Mouse (Mus musculus) spleen, adult 18-20 months (tissue): Measurements from ENCODE around the gene AC124502.3.
"Not testable (repeated sequence)": the region's sequence is repeated elsewhere in the genome, so short reads cannot be mapped to it uniquely, and the experiment has no call there.

Experiments used
- DNase-seq, 2 experiments: peaks; one replicate each; pipeline ENCODE4 v3.0.0; 2022; ENCODE audit warnings: mixed read lengths in 2 of 2

Gene AC124502.3

DNA sequence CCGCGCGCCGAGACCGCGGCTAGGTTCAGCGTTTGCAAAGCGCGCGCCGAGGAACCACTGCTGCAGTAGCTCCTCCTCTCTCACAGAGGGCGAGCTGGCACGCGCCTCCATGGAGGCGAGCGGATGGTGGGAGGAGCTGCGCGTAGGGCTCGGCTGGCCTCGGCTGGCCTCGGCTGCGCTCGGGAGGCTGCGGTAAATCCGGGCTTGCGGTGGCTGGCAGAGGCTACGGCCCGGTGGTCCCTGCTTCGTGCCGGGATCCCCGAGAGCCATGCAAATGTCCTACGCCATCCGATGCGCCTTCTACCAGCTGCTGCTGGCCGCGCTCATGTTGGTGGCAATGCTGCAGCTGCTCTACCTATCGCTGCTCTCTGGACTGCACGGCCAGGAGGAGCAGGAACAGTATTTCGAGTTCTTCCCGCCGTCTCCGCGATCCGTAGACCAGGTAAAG, at the start of gene AC124502.3, which contains the start of gene B4gat1:
Gene AC124502.3 (plus strand): TSS at position 183 of the 448 bp plus-strand sequence.
Gene B4gat1 (plus strand): TSS at position 118 of the 448 bp plus-strand sequence.
- DNase-seq: peak; percentile 78 to 82

DNA sequence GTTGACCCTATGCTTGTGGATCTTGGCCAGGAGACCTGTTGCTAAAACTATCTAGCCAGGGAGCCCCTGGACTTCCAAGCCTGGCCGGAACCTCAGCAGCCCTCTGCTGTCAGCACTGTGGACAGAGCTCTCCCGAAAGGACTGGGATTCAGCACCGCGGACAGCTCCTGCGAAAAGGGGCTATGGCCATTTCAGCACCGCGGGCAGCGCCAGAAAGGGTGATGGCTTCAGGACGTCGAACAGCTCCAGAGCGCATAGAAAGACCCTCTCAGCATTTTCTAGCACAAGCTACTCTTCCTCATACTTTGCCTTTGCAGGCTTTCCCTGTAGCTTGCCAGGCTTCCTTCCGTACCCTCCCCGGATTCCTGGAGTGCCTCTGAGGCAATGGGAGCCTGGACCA, 49.7 kb upstream of the AC124502.3 start:
- peak; percentile 39 to 71 for DNase-seq

DNA sequence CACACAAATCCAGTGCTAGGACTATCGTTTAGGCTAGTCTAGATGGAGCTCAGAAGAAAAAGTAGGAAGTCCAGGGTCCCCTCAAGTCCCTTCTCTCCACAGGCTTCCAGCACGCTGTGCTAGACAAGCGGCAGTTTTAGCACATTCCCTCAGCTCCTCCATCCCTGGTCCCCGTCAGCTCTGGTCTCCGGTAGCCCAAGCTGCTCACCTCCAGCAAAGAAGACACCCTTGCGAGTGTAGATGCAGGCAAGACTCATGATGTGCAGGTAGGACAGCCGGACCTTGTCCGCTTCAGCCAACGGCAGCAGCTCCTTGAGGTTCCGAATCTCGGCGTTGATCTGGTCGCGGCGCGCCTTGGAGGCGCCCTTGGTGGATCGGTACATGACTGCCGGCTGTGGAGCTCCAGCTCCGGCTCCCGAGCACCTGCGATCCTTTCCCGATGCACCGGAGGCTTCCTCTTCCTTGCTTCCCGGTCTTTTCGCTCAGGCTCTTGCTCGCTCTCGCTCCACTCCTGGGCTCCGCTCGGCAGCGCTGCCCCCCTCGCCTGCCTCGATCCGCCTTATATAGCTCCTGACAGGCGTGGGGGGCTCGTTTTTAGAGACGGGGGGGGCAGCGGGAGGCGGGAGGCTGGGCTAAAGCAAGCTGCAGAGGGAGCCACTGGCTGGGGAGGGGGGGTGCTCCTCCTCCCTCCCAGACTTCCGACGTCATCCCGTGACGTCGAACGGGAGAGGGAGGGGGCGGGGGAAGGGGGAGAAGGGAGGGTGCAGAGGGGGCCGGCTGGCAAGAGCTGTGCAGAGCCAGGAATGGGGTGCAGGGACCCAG, 49.0 kb upstream of the AC124502.3 start:
- DNase-seq: no peak

DNA sequence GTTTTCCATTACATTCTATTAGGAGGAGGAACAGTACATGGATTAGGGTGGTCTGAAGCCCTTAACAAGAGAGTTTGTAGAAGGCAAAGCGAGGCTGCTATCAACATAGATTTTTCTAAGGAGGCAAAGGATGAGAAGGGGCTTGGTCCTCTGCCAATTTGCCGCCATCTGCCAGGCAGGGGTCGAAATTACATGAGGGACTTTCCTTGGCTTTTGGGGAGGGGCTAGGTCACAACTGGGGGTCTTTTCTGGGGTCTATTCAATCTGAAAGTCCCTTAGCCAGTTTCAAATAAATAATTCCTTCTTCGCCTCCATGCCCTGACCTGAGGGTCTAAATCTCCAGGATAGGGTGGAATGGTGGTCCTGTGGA, 48.5 kb upstream of the AC124502.3 start, which contains the start of gene Npas4:
Gene Npas4 (minus strand): TSS at position 61 of the 370 bp plus-strand sequence.
- no peak for DNase-seq

DNA sequence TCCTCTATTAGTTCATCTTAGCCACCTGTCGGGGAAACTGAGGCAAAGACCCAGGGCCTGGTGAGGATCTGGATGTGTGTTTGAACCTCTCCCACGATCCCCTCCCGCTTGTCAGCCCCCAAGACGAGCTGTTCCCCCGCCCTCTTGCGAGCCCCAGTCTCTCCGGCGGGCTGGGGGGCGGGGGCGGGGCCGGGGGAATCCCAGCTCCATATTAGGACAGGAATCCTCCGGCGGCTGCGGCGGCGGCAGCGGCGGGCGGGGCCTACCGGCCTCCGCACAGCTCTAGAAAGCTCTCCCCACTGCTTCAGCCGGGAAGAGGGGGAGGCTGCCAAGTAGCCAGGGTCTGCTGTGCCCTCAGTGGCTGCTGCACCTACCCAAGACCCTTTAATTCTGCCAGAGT, 48.0 kb upstream of the AC124502.3 start:
- no peak for DNase-seq

DNA sequence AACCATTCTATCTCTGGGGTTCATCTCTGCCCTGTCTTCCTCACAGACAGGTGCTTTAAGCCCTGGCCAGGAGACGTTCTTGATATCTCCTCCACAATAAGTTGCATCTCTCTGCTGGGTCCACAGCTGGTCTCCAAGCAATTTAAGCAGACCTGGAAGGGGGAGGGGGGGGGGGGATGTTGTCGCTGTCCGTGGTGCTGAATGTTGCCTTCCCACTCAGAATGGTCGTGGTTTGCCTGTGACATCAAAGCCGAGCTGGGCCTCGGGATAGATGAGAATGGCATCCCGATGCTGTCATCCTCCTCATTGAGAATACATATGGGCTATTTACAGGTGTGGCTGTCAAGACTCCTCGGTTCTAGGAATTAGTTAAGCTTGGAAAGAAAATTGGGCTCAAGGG, 46.3 kb upstream of the AC124502.3 start:
- no peak for DNase-seq

DNA sequence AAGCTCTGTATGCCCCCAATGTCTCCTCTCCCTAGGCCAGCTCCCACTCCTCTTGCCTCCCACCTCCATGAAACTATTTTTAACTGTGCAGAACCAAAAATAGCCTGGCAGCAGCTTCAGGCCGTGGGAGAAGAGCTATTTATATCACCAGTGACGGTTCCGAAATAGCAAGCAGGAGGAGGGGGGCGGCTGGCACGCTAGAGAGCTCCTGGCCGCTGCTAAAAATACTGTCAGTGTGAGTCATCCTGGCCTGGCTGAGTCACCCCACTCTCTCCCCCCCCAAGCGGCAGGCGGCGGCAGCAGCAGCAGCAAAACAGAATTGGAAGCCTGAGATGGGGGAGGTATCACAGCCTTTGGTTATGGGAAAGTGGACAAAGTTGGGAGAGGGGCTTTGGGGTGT, 45.8 kb upstream of the AC124502.3 start:
- DNase-seq: no peak

DNA sequence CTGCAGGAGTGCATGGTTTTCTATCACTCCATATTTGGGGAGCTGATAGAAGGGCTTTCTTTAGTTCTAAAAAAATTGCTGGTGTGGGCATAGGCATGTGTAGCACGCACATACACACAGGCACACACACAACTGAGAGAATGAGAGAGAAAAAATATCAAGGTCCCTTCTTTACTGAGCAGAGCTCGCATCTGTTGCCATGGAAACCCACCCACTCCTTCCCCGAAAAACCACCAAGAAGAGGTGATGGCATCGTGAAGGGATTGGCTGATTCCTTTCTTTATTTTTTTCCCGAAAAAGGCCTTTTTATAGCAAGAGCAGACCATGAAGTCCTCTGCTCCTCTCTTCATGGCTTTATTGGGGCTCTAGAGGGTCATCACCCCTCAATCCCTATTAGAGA, 44.6 kb upstream of the AC124502.3 start:
- no peak for DNase-seq

DNA sequence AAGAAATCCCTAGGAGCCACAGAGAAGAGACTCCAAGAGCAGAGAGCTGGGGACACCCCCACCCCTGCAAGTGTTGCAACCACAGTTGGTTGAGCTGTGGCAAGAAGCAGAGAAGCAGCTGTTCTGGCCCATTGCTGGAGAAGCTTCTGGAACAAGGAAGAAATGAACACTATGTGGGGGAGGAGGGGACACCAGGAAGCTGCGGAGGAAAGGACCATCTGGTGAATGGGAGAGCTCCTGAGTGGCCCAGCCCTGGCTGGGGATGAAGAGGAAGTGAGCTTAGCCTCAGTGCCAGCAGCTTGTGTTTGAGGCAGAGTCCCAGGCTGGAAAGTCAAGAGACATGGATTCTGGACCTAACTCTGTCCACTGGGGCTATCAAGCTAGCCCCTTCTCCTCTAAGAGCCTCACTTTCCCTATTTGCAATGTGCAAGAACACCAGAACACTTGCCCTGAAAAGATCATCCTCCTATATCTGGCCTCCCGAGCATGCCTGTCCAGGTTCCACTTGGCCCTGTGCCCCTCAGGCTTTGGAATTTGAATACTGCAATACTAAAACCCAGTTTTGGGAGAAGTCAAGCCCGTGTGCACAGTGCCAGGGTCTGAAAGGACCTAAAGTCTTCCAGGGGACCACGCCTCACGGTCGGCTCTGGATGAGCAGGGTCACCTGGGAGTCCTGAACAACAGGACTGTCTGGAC, 39.1 kb upstream of the AC124502.3 start:
- no peak for DNase-seq

DNA sequence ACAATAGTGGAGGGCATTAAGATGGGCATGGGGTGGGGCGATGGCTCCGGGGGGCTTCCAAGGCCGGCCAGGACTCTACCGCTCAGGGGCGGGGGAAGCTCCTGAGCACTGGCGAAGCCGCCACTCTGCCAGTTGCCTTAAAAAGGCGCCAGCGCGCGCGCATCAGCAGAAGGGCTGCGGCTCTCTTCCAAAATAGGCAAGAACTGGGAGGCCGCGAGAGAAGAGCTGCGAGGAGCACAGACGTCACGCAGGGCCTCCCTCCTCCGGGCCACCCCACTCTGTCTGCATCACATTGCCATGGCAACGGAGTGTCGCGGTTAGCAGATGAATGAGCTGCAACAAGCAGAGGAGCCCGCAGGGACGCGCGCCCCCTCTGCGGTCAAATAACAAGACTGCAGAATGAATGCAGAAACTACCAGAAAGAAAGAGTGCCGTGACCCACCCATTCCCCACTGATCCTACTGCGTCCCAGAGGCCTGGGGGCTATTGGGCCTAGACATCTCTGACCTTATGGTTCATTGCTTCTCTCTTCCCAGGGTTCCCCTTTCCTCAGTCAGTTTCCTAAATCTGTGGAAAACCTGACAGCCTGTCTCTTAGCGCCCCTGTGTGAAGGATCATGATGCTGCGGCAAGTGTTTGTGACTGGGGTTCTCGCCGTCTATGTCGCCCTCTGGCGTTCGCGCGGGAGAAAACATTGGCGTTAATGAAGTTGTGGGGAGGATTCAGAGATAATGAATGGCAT, 36.9 kb upstream of the AC124502.3 start:
- DNase-seq: peak; percentile 46 to 67

DNA sequence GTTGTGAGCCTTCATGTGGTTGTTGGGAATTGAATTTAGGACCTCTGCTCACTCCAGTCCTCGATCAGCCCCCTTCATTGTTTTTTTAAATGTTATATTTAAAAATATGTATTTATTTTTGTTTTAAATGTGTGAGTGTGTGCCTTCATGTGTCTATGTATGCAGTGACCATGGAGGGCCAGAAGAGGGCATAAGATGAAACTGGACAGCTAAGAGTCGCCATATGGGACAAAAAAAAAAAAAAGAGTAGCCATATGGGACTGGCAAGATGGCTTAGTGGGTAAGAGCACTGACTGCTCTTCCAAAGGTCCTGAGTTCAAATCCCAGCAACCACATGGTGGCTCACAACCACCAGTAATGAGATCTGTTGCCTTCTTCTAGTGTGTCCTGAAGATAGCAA, 35.0 kb upstream of the AC124502.3 start:
- DNase-seq: not testable (repeated sequence)

DNA sequence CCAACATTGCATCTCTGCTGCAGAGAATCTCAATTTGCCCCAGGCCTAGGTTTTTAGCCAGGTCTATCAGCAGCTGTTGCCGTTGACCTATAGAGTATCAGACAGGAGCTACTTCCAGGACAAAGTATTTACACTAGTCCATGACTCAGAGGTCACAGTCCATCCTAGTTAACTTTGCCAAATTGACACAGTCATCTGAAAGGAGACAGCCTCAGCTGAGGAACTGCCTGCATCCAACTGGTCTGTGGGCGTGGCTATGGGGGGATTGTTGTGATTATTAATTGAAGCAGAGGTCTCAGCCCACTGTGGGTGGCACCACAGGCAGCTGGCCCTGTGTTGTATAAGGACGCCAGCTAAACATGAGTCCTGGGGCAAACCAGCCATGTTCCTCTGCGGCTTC, 33.8 kb upstream of the AC124502.3 start:
- no peak for DNase-seq

DNA sequence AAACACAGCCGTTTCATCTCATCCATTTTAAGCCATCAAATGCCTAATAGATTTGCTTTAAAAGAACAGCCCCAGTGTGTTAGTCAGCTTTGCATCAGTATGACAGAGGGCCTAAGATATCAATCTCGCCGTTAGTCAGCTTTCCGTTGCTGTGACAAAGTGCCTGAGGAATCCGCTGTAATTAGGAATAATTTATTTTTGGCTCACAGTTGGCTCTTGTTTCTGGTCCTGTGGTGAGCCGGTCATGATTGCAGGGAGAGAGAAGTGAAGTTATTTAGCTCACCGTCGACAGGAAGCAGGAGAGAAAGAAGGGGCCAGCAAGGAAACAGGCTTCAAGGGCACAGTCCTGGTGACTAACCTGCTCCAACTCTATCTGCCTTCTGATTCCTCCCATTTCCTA, 25.6 kb upstream of the AC124502.3 start:
- DNase-seq: no peak

DNA sequence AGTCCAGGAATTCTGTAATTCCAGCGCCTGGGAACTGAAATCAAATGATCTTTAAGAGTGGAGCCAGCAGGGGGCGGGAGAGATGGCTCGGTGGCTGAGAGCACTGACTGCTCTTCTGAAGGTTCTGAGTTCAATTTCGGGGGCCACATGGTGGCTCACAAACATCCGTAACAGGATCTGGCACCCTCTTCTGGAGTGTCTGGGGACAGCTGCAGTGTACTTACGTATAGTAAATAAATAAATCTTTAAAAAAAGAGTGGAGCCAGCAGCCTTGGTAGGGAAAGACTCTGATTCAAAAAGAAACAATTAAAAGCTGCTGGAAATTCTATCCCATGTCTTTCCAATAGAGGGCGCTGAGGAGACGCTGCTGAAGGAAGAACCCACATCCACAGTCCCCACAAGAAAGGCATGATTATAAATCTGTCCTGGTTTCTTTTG, 23.7 kb upstream of the AC124502.3 start:
- DNase-seq: peak in 1 of 2 experiments; percentile 26

DNA sequence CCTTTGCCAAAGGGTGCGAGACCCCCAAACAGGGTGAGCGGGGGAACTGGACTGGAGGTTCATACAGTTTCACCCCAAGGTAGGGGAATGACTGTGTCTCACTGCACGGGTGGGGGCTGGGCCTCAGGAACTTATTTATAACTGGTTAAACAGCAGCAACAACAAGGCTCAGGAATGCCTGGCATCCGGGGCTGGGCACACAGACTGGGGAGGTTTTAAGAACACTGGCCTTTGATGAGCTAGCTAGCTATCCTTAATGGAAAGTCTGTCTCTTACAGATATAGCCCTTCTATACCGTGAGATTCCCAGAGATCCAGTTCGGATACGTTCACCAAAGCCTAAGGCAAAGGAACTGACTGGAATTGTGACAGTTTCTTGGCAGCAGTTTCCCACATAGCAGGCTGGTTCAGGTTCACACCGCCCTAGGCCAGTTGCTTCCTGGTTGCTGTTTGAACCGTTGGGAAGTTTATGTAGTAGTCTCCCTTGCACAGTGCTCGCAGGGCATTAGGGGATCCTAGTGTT, 22.4 kb upstream of the AC124502.3 start:
- no peak for DNase-seq

DNA sequence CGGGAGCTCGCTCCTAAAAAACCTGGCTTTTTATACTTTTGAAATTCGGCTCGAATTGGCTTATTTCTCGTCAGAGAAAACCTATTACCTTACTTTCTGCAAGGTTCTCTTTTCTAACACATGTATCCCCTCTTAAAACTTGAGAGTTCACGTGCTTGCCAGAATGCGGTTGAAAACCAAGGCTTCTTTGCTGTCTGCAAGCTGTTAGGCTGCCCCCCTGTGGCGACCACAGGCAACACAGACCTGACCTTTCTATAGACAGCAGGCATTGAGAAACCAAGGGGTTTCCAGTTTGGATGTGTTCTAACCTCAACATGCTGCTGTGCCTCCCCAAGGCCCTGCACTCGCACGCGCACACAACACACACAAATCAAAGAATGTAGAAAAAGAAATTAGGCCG, 21.9 kb upstream of the AC124502.3 start:
- DNase-seq: peak; percentile 44 to 74

DNA sequence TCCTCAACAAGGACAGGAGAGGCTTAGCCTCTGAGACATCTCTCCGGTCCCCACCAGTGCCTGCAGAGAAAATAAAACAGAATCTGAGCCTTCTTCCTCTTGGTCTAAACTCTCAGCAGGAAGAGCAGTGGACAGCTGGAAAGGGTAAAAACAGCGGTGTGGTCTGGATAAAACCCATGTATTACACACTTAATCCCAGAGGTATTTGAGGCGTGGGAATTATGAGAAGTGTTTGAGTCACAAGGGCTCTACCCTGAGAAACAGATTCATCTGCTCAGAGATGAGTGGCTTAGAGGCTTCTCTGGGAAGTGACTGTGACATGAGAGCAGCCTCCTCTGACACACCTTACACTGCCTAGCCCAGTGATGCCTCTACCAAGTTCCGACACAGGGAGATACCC, 21.1 kb upstream of the AC124502.3 start:
- DNase-seq: no peak

DNA sequence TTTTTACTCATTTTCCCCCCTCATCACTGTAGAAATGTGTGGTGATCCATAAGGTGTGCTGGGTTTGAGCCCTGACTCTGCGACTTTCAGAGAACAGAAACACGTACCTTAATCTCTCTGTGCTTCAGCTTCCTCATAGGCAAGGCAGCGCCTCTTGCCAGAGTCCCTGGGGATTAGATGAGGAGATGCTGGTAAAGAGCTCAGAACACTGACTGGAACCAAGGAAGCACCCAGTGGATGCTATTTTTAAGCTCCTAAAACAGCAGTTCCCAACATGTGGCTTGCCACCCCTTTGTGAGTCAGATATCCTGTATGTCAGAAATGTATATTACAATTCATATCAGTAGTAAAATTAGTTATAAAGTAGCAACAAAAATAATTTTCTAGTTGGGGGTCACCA, 20.5 kb upstream of the AC124502.3 start:
- DNase-seq: no peak

DNA sequence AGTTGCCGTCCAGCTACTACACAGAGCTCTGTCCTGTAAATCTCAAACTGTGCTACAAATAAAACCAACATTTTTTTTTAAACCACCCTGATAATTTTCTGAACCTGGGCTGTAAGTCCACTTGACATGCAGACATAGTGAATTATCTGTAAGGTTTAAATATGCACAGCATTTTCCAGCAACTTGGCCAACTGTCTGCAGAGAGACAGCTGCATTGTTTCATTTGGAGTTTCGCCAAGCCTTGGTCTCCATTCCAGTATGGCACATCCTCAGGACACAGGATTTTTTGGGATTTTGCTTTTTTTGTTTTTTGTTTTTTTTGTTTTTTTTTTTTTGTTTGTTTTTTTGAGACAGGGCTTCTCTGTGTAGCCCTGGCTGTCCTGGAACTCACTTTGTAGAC, 17.3 kb upstream of the AC124502.3 start:
- no peak for DNase-seq

DNA sequence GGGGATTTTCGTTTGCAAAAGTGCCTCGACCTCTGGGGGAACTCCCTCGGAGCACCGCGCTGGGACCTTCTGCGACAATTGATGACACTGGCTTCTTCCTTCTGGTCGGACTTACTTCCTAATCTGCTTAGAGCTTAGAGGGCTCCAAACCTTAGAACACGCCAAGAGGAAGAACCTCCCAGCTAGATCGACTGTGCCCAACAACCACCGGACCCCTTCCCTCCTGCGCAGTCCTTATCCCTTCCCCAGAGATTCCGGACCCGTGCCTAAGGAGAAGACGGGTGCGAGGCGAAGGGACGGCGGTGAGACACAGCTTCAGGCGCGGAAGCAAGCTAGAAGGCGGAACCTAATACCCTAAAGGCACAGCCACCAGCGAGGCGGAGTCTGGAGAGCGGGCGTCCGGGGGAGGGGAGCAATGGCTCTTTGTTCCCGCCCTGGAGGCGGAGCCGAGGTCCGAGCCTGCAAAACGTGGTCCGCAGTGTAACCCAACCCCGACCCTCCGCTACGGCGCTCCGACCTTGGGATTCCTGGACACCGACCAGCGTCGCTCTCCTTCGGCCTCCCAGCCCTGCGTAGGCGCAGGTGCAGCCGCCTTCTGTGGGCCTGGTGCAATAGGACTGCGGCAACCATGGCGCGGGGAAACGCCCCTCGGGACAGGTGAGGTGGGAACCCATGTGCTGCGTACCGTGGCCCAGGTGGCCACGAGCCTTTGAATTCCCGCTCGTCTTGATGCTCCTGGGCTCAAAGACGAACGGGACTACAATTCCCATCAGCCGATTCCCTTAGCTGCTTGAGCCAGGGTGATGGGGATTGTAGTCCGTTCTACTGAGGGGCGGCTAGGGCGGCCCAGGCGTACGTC, 14.8 kb upstream of the AC124502.3 start, which contains the start of gene Slc29a2:
Gene Slc29a2 (plus strand): TSS at position 240 of the 859 bp plus-strand sequence.
- peak; percentile 87 to 92 for DNase-seq

DNA sequence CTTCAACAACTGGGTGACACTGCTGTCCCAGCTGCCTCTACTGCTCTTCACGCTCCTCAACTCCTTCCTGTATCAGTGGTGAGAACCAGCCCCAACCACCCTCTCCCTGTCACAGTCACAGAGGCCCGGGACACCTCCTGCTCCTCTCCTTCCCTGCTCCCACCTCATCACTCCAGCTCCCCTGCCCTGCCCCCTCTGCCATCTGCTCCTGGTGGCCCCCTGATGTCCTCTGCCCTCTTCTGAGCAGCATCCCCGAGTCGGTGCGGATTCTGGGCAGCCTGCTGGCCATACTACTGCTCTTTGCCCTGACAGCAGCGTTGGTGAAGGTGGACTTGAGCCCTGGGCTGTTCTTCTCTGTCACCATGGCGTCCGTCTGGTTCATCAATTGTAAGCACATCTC, 12.6 kb upstream of the AC124502.3 start:
- DNase-seq: no peak

DNA sequence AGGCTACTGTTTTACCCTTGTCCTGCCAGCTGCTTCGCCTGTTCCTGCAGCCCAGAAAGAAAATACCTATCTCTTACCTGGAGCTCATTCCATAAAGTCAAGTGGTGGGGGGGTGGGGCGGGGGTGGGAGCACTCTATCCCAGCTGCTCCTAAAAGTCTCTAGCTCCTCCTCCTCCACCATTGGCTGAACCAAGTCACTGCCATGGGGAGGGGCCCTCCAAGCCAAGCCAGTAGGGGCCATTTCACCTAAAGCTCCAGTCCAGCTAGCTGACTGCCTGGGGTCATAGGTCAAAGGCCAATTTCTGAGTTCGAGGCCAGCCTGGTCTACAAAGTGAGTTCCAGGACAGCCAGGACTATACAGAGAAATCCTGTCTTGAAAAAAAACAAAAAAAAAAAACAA, 6.0 kb upstream of the AC124502.3 start:
- no peak for DNase-seq
